Mouse (Mus musculus): ENCODE data around the gene Pde4d. TPM values are rescaled to one million over a fixed set of nuclear protein-coding genes. Genes with fewer than 3 reads are reported as not detected.

The Pde4d gene
- polyA plus RNA-seq, 1 experiment from 2014 or later = 14.6 TPM

DNA sequence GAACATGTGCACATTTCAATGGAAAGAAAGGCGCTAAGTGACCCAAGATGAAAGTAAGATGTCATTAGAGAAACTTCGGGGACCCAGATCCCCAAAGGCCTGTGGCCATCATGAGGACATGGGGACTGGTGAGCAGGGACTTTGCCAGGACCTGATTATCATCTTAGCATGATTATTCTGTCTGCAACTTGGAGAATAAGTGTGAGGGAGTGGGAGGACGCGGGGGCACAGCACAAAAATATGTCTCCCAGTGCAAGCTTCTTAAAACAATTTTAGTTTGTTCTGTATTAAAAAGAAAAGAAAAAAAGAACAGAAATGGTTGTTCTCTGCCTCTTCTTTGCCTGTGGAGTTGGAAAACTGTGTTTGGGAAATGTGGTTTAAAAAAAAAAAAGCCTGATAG, 1279.9 kb downstream of the Pde4d start:
- H3K36me3 ChIP-seq (replicated peaks; ENCODE audit: control insufficient read depth, insufficient read depth, low read depth, low read length) = no peaks in the 10 kb centered on the region
- WGBS = 93% methylated on average over 4 of the region's 4 CpGs
- no peak overlapping the region for H3K27ac ChIP-seq (replicated peaks; ENCODE audit: low read depth, low read length)
- H3K9ac ChIP-seq (replicated peaks; ENCODE audit: low read length) = no peak overlapping the region
- no peak for ATAC-seq (replicated peaks; ENCODE audit: insufficient number of reproducible peaks, low FRiP score, low TSS enrichment, low read depth)
- no peak overlapping the region for H3K4me3 ChIP-seq (ENCODE audit: low read depth, low read length)
- no peaks in the 10 kb centered on the region for H3K9me3 ChIP-seq (replicated peaks; ENCODE audit: control insufficient read depth, low read length)
- no peaks in the 10 kb centered on the region for H3K27me3 ChIP-seq (ENCODE audit: control insufficient read depth, insufficient read depth, low read length)
- no peaks in the 10 kb centered on the region for H3K4me1 ChIP-seq (ENCODE audit: control insufficient read depth, insufficient read depth, low read length)
- no peak overlapping the region for H3K4me2 ChIP-seq (ENCODE audit: low read depth, low read length)
- no peak for DNase-seq (ENCODE audit: low spot score)

DNA sequence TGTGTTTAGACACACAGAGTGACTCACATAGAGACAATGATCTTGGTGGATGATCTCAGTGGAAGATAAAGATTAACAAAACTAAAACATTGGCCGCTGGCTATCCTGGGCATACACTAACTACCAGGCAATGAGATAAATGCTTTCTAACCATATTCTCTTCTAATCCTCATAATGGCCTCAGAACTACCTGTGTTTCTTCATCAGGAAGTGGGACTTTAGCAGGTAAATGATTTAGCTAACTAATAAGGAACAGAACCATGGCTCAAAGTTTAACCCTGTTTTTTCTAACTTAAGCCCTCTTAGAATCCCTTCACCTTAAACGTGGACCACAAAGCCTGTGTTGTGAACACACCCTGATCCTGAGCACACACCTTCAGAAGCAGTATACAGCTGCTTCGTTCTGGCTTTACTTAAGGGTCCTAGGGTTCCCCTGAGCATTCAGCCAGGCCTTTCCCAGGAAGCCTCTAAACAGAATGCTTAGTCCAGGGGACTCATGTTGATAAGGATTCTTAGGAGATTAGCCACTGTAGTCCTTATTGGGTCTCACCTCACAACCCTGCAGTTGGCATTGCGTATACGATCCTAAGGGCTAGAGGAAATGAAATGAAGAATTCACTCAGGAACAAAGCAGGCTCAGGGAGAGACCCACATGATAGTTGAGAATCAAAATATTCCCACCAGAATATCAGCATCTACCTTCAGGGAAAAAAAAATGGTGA, 1283.1 kb downstream of the Pde4d start:
- no peaks in the 10 kb centered on the region for H3K36me3 ChIP-seq (replicated peaks; ENCODE audit: control insufficient read depth, insufficient read depth, low read depth, low read length)
- 82% methylated on average over 5 of the region's 5 CpGs for WGBS
- H3K27me3 ChIP-seq (ENCODE audit: control insufficient read depth, insufficient read depth, low read length) = no peaks in the 10 kb centered on the region
- ATAC-seq (replicated peaks; ENCODE audit: insufficient number of reproducible peaks, low FRiP score, low TSS enrichment, low read depth) (no peak), DNase-seq (ENCODE audit: low spot score) (no peak)
- no peak overlapping the region for H3K27ac ChIP-seq (replicated peaks; ENCODE audit: low read depth, low read length)
- no peaks in the 10 kb centered on the region for H3K9me3 ChIP-seq (replicated peaks; ENCODE audit: control insufficient read depth, low read length)
- H3K9ac ChIP-seq (replicated peaks; ENCODE audit: low read length) = no peak overlapping the region
- no peak overlapping the region for H3K4me3 ChIP-seq (ENCODE audit: low read depth, low read length)
- no peaks in the 10 kb centered on the region for H3K4me1 ChIP-seq (ENCODE audit: control insufficient read depth, insufficient read depth, low read length)
- H3K4me2 ChIP-seq (ENCODE audit: low read depth, low read length) = no peak overlapping the region

DNA sequence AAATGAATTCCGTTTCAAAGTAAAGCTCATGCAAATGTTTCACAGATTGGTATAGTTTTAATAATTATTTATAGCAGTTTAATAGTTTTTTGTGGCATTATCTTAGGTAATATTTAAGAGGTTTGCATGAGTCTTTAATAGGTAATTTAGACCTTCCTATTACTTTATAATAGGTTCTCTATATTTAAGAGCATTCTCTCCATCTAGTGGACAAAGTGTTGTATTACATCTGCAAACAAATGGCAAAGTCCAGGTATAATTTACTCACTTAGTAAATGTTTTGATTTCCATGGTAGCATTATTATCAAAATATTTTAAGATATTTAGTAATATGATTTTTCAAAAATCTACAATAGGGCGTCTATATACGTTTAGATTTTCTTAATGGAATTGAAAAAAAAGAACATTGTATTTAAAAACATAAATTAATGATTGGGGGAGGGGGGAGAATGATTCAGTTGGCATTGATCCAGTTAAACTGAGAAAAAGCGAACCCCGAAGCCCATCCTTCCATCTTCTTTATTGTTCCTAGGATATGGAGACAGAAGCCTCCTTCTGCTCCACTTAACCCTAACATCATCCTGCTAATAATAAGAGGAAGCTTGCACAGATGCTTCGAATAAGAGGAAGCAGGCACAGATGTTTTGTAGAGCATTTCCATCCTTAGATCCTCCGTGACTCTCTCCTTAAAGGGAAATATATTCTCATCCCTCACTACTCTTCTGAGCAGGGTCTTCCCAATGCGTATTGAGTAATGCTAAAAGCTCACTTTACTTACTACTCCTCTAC, 1286.7 kb downstream of the Pde4d start:
- no peak for ATAC-seq (replicated peaks; ENCODE audit: insufficient number of reproducible peaks, low FRiP score, low TSS enrichment, low read depth)

DNA sequence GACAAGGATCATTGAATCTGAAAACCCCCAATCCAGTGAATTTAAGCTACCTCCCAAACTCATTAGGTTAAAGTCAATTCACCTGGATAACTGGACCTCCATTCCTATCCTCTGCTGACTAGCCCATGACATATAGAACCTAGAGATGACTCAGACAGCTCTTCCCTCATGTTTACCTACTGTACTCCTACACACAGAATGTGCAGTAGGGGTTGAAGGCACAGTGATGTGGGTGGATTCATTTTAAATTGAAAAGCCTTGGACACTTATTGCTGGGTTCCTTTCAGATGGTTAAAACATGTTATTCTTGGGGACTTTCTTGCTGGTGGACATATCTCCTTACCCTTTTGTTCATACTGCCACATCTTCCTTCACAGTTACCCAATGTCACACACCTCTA, 1296.7 kb downstream of the Pde4d start:
- ATAC-seq (replicated peaks; ENCODE audit: insufficient number of reproducible peaks, low FRiP score, low TSS enrichment, low read depth) = no peak

More for the DNA sequence above, 1286.7 kb downstream of the Pde4d start:
- H3K9me3 ChIP-seq (replicated peaks; ENCODE audit: control insufficient read depth, low read length) = no peaks in the 10 kb centered on the region
- no peaks in the 10 kb centered on the region for H3K4me1 ChIP-seq (ENCODE audit: control insufficient read depth, insufficient read depth, low read length)
- WGBS = 41% methylated on average over 8 of the region's 8 CpGs
- no peaks in the 10 kb centered on the region for H3K36me3 ChIP-seq (replicated peaks; ENCODE audit: control insufficient read depth, insufficient read depth, low read depth, low read length)
- no peak overlapping the region for H3K27ac ChIP-seq (replicated peaks; ENCODE audit: low read depth, low read length)
- no peak overlapping the region for H3K9ac ChIP-seq (replicated peaks; ENCODE audit: low read length)
- H3K27me3 ChIP-seq (ENCODE audit: control insufficient read depth, insufficient read depth, low read length) = no peaks in the 10 kb centered on the region
- no peak overlapping the region for H3K4me2 ChIP-seq (ENCODE audit: low read depth, low read length)
- no peak overlapping the region for H3K4me3 ChIP-seq (ENCODE audit: low read depth, low read length)
- DNase-seq (ENCODE audit: low spot score) = peak; percentile 74

DNA sequence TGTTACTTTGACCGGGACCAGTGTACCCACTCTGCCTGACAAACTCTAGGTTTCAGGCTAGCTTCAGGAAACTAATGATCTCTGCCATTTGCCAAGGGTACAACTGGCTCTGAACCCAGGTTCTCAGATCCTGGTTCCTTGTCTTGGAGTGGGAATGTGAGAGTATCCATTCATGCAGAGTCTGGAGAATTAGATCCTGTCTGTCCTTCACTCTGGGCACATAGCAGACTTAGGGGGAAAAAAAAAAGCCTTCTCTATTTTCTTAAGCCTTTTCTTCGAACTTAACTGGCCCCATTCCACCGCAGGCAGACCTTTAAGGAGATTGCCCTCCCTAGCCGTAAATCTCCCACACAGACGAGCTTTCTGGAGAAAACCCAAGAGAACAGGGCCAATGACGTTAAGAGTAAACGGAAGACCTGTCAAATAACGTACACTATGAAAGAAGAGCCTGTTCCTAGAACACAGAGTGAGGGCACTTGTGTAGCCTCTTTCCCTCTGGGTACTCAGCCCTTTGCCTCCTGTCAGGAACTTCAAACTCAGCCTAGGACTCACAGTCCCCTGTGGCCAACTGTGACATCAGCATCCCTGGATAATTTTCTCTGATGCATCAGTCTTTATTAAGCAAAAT, 1302.6 kb downstream of the Pde4d start:
- Histone ChIP-seq H3K9me3 (replicated peaks; ENCODE audit: control insufficient read depth, low read length) (no peaks in the 10 kb centered on the region), H3K27ac (replicated peaks; ENCODE audit: low read depth, low read length) (no peak overlapping the region), H3K4me2 (ENCODE audit: low read depth, low read length) (no peak overlapping the region), H3K27me3 (ENCODE audit: control insufficient read depth, insufficient read depth, low read length) (no peaks in the 10 kb centered on the region), H3K4me3 (ENCODE audit: low read depth, low read length) (no peak overlapping the region), H3K9ac (replicated peaks; ENCODE audit: low read length) (no peak overlapping the region), H3K4me1 (ENCODE audit: control insufficient read depth, insufficient read depth, low read length) (no peaks in the 10 kb centered on the region), H3K36me3 (replicated peaks; ENCODE audit: control insufficient read depth, insufficient read depth, low read depth, low read length) (no peaks in the 10 kb centered on the region)
- WGBS = 35% methylated on average over 8 of the region's 8 CpGs
- ATAC-seq (replicated peaks; ENCODE audit: insufficient number of reproducible peaks, low FRiP score, low TSS enrichment, low read depth) = no peak
- no peak for DNase-seq (ENCODE audit: low spot score)

More for the DNA sequence above, 1296.7 kb downstream of the Pde4d start:
- Histone ChIP-seq H3K27me3 (ENCODE audit: control insufficient read depth, insufficient read depth, low read length) (no peaks in the 10 kb centered on the region), H3K9me3 (replicated peaks; ENCODE audit: control insufficient read depth, low read length) (no peaks in the 10 kb centered on the region), H3K36me3 (replicated peaks; ENCODE audit: control insufficient read depth, insufficient read depth, low read depth, low read length) (no peaks in the 10 kb centered on the region), H3K4me1 (ENCODE audit: control insufficient read depth, insufficient read depth, low read length) (no peaks in the 10 kb centered on the region), H3K4me2 (ENCODE audit: low read depth, low read length) (no peak overlapping the region), H3K4me3 (ENCODE audit: low read depth, low read length) (no peak overlapping the region), H3K9ac (replicated peaks; ENCODE audit: low read length) (no peak overlapping the region), H3K27ac (replicated peaks; ENCODE audit: low read depth, low read length) (no peak overlapping the region)
- no peak for DNase-seq (ENCODE audit: low spot score)

DNA sequence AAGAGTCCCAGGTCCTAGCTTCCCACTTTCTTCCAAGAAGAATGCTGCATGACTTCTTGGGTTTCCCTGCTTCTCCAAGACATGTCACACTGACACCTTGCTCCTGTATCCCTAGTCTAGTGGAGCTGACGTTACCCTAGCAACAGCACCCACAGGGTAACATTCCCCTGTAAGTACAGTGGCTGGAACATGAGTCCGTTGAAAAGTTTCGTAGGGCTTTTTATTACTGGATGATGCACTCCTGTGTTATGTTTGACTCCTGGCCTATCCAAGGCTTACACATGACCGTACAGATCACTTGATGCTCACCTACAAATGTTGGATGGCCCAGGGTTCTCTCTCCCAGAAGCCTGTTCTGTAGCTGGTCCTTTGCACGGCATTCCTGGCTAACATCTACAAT, 1307.1 kb downstream of the Pde4d start:
- WGBS = 88% methylated on average over 5 of the region's 5 CpGs
- ATAC-seq (replicated peaks; ENCODE audit: insufficient number of reproducible peaks, low FRiP score, low TSS enrichment, low read depth) = no peak
- DNase-seq (ENCODE audit: low spot score) = no peak
- Histone ChIP-seq H3K36me3 (replicated peaks; ENCODE audit: control insufficient read depth, insufficient read depth, low read depth, low read length) (no peaks in the 10 kb centered on the region), H3K27me3 (ENCODE audit: control insufficient read depth, insufficient read depth, low read length) (no peaks in the 10 kb centered on the region), H3K9ac (replicated peaks; ENCODE audit: low read length) (no peak overlapping the region), H3K4me1 (ENCODE audit: control insufficient read depth, insufficient read depth, low read length) (no peaks in the 10 kb centered on the region), H3K27ac (replicated peaks; ENCODE audit: low read depth, low read length) (no peak overlapping the region), H3K4me2 (ENCODE audit: low read depth, low read length) (no peak overlapping the region), H3K9me3 (replicated peaks; ENCODE audit: control insufficient read depth, low read length) (no peaks in the 10 kb centered on the region), H3K4me3 (ENCODE audit: low read depth, low read length) (no peak overlapping the region)

DNA sequence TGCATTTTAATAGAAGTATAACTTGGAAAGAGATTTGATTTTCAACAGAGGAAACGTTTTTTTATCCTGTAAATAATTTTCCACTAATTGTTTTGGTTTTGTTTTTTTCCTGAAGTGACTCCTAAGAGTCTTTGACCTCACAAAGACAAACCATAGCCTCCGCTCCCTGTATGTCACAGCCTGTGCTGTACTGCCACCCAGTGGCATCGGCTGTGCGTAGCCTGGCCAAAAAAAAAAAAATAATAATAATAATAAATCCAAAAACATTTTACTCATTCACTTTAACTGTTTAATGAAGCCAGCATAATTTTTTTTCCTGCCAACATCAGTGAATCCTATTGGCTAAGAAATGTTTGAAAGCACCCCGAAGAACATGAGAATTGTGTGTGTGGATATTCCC, 1309.5 kb downstream of the Pde4d start:
- no peak overlapping the region for H3K4me3 ChIP-seq (ENCODE audit: low read depth, low read length)
- no peaks in the 10 kb centered on the region for H3K9me3 ChIP-seq (replicated peaks; ENCODE audit: control insufficient read depth, low read length)
- 46% methylated on average over 5 of the region's 5 CpGs for WGBS
- H3K27ac ChIP-seq (replicated peaks; ENCODE audit: low read depth, low read length) = no peak overlapping the region
- no peaks in the 10 kb centered on the region for H3K4me1 ChIP-seq (ENCODE audit: control insufficient read depth, insufficient read depth, low read length)
- H3K27me3 ChIP-seq (ENCODE audit: control insufficient read depth, insufficient read depth, low read length) = no peaks in the 10 kb centered on the region
- peak; percentile 62 for DNase-seq (ENCODE audit: low spot score)
- no peak overlapping the region for H3K9ac ChIP-seq (replicated peaks; ENCODE audit: low read length)
- ATAC-seq (replicated peaks; ENCODE audit: insufficient number of reproducible peaks, low FRiP score, low TSS enrichment, low read depth) = no peak
- no peak overlapping the region for H3K4me2 ChIP-seq (ENCODE audit: low read depth, low read length)
- no peaks in the 10 kb centered on the region for H3K36me3 ChIP-seq (replicated peaks; ENCODE audit: control insufficient read depth, insufficient read depth, low read depth, low read length)

DNA sequence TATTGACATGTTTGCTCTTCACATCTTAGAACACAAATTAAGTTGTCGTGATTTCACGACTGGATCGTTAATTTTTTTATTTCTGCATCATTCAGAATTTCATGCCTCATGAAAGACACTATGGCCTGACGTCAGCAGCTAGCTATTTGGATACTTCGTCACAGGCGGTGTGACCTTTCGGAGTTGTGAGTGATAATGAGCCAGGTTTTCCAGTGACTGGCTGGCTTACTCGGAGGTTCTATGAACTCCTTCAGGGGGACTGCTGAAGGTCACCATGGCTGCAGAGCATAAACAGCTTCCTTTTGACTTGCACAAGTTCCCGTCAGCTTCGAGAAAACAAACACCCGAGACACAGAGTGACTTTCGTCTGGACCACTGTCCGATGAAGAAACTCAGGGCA, 1311.3 kb downstream of the Pde4d start:
- H3K9me3 ChIP-seq (replicated peaks; ENCODE audit: control insufficient read depth, low read length) = no peaks in the 10 kb centered on the region
- H3K36me3 ChIP-seq (replicated peaks; ENCODE audit: control insufficient read depth, insufficient read depth, low read depth, low read length) = no peaks in the 10 kb centered on the region
- no peak overlapping the region for H3K9ac ChIP-seq (replicated peaks; ENCODE audit: low read length)
- no peak overlapping the region for H3K4me2 ChIP-seq (ENCODE audit: low read depth, low read length)
- H3K4me1 ChIP-seq (ENCODE audit: control insufficient read depth, insufficient read depth, low read length) = no peaks in the 10 kb centered on the region
- DNase-seq (ENCODE audit: low spot score) = no peak
- WGBS = 72% methylated on average over 13 of the region's 13 CpGs
- H3K27ac ChIP-seq (replicated peaks; ENCODE audit: low read depth, low read length) = no peak overlapping the region
- no peak overlapping the region for H3K4me3 ChIP-seq (ENCODE audit: low read depth, low read length)
- H3K27me3 ChIP-seq (ENCODE audit: control insufficient read depth, insufficient read depth, low read length) = no peaks in the 10 kb centered on the region
- no peak for ATAC-seq (replicated peaks; ENCODE audit: insufficient number of reproducible peaks, low FRiP score, low TSS enrichment, low read depth)

Measured in embryonic facial prominence, embryonic 11.5 days (tissue).